Mouse (Mus musculus) megakaryocyte-erythroid progenitor cell, adult 5-6 weeks (primary cell): ENCODE results near the gene Atp2b4. TPM values are rescaled to one million over a fixed set of nuclear protein-coding genes. Genes with fewer than 3 reads are reported as not detected.

ENCODE experiments used
- ATAC-seq: replicated peaks from 2 replicates; pipeline ENCODE4 v1.8.0; 2016; ENCODE audit warnings: mild to moderate bottlenecking, inconsistent platforms; ENCODE audit not compliant: severe bottlenecking, poor library complexity, low FRiP score, low TSS enrichment
- total RNA-seq, 2 experiments: library from RNA; stranded (forward) in 1 of 2; stranded (reverse) in 1 of 2; fragments of 200-1000, 215-1000 nt in 1 of 2; fragments of >200 nt in 1 of 2; fragmentation: Nextera tagmentation in 1 of 2; gene quantifications; 2 replicates each; pipeline ENCODE4 v1.2.3; 2014 to 2017

Atp2b4 gene
- total RNA-seq, 2 experiments from 2014 or later: 24.9 to 36.9 TPM

DNA sequence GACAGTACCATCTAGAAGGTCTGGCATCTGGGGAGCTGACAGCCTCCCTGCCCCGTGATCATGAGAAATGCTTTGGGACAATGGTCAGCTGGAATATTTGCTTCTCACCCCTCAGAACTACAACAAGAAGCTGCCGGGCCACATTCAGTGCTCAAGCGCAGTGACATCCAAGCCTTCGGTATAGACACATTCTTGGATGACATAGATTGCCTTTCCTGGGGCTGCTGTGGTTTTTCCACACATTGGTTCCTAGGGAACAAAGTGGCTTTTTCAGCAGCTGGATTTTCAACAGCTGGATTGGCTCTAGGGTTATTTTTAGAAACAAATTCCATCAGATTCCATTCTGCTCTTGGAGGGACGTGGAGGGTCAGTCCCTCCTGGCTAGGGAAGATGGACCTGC lies 39.6 kb downstream of the Atp2b4 start:
- ATAC-seq: no peak

GRCm38 (mm10) chr1:133754317-133754868 lies 46.4 kb downstream of the Atp2b4 start:
- peak; percentile 94 for ATAC-seq

- no peak for ATAC-seq
Observed at GRCm38 (mm10) chr1:133753325-133753724, 47.5 kb downstream of the Atp2b4 start.

DNA sequence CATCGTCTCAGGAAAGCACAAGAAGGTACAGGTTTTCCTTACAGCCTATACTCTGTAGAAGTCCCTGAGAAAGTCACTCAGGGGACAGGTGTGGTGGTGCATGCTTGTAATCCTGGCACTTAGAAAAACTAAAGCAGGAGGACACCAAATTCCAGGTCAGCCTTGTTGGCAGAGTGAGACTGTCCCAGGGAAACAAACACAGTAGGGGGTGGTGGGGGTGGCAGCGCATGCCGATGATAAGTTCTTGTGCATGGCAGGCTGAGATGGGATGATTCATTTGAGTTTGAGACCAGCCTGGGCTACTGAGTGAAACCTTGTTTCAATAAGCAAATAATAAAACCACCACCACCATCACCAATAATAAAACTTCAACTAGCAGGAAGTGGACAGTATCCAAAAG lies 49.2 kb downstream of the Atp2b4 start:
- ATAC-seq: no peak

GRCm38 (mm10) chr1:133749954-133750353 lies 50.9 kb downstream of the Atp2b4 start:
- no peak for ATAC-seq

GRCm38 (mm10) chr1:133745078-133745495 lies 55.8 kb downstream of the Atp2b4 start:
- peak; percentile 85 for ATAC-seq

DNA sequence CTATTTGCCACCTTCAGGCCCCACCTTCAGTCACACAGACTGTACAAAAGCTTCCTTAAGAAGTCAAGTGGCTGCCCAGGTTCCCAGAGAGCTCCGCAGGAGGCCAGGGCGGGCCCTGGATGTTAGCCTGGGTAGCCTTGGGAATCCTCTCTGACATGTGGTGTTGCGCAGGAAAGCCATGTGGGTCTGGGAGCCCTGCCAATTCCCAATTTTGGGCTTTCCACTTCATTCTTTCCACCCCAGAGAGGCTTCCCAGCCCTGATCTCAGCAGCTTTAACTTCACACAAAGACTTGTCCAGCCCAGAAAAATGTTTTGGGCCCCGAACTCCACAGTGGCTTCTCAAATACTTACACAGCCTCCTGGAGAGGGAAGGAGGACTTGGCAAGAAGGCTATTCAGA lies 56.2 kb downstream of the Atp2b4 start:
- no peak for ATAC-seq

GRCm38 (mm10) chr1:133742517-133742916 lies 58.3 kb downstream of the Atp2b4 start:
- ATAC-seq: no peak

GRCm38 (mm10) chr1:133741881-133742434 lies 58.9 kb downstream of the Atp2b4 start:
- no peak for ATAC-seq

- ATAC-seq: no peak
Observed at GRCm38 (mm10) chr1:133741171-133741570, 59.7 kb downstream of the Atp2b4 start.

- 0 out of 2 replicates have a peak, but pooled peaks have one; percentile 36 for ATAC-seq
Observed at GRCm38 (mm10) chr1:133736664-133737063, 64.2 kb downstream of the Atp2b4 start.

- ATAC-seq: peak; percentile 68
Observed at GRCm38 (mm10) chr1:133735995-133736652, 64.7 kb downstream of the Atp2b4 start.

- ATAC-seq: no peak
Observed at GRCm38 (mm10) chr1:133732814-133733213, 68.0 kb downstream of the Atp2b4 start.

- peak; percentile 64 for ATAC-seq
Observed at GRCm38 (mm10) chr1:133728339-133728738, 72.5 kb downstream of the Atp2b4 start.

- ATAC-seq: no peak
Observed at GRCm38 (mm10) chr1:133720342-133720741, 80.5 kb downstream of the Atp2b4 start.

- no peak for ATAC-seq
Observed at GRCm38 (mm10) chr1:133718786-133719185, 82.1 kb downstream of the Atp2b4 start.

DNA sequence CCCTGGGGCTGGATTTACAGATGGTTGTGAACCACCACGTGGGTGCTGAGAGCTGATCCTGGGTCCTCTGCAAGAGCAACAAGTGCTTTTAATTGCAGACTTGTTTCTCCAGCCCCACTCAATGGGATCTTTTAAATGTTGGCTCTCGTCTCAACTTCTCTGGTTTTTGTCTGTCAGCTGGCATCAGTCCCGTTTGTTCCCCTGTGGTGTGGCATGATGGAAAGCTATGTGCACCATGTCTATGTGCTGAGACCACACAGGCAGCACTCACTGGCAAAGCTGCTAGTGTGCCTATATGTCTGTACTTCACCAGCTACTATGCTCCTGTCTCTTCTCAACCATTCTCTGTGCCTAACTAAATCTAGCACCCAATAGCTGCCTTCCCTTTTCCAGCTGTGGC lies 82.5 kb downstream of the Atp2b4 start:
- no peak for ATAC-seq

GRCm38 (mm10) chr1:133716464-133716863 lies 84.4 kb downstream of the Atp2b4 start:
- peak; percentile 66 for ATAC-seq

GRCm38 (mm10) chr1:133715191-133715590 lies 85.7 kb downstream of the Atp2b4 start:
- no peak for ATAC-seq

DNA sequence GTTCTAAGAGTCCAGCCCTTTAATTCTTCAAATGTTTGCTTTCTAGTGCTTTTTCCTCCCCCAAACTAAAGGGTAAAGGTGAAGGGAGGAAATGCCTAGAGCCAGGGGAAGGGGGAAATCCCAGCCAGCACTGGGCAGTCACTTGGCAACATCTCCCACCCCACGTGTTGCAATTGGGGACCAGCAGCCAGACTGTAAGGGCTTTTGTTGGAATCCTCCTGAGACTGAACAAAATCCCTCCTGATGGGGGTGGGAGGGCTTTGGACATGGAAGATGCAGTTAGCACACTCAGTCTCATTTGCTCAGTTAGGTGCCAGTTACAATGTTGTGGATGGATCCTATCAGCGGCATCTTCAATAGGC lies 87.9 kb downstream of the Atp2b4 start:
- no peak for ATAC-seq
